Mouse (Mus musculus): Measurements from ENCODE around the gene Epn2. TPM values are rescaled to one million over a fixed set of nuclear protein-coding genes. Genes with fewer than 3 reads are reported as not detected.

Epn2 gene
- polyA plus RNA-seq, 1 experiment from 2014 or later = 22.1 TPM

DNA sequence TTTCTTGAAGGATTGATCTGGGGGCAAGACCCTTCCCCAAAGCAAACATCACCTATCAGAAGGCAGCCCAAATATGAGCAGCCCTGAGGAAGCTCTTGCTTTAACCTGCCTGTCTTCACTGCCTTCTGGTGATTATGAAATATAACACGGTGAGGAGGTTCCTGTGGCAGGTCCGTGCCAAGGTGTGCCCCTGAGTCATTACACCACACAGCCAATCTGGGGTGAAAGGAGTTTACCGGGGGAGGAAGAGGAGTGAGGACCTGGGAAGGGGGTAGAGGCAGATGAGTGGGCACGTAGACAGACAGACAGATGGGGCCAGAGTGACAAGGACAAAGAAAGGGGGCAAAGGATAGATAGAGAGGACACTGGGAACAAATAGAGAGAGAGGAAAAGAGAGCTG, 105.9 kb downstream of the Epn2 start:
- no peak overlapping the region for H3K4me2 ChIP-seq (ENCODE audit: low read length)
- no peak for ATAC-seq (replicated peaks; ENCODE audit: low FRiP score, low read depth)
- WGBS = 39% methylated on average over 4 of the region's 4 CpGs

DNA sequence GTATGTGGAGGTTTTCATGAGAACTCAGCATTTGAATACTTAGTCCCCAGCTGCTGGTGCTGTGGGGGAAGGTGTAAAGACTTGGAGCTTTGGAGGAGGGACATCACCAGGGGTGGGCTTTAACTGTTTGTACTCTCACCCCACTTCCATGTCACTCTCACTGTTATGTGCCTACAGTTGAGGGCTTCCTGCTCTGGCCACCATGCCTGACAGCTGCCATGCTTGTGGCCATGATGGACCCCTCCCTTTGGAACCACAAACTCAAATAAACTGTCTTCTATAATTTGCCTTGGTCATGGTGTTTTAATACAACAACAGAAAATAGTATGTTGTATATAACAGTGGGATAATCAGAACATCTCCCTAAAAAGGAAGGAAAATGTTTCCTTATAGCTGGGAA, 108.6 kb downstream of the Epn2 start:
- TF ChIP-seq CTCF (IDR thresholded peaks at IDR 0.05; ENCODE audit: low read depth) = no peak
- H3K9me3 ChIP-seq (replicated peaks; ENCODE audit: low read length) = no peaks in the 10 kb centered on the region
- H3K4me1 ChIP-seq (replicated peaks; ENCODE audit: insufficient read depth, low read length) = no peaks in the 10 kb centered on the region
- no peak overlapping the region for H3K4me3 ChIP-seq (replicated peaks; ENCODE audit: low read depth, low read length)
- ATAC-seq (replicated peaks; ENCODE audit: low FRiP score, low read depth) (no peak), DNase-seq (ENCODE audit: low spot score) (no peak)
- no peak overlapping the region for H3K4me2 ChIP-seq (ENCODE audit: low read length)
- no peak overlapping the region for H3K9ac ChIP-seq (ENCODE audit: low read depth, low read length)
- H3K27me3 ChIP-seq (ENCODE audit: insufficient read depth, low read length) = no peaks in the 10 kb centered on the region
- no peak overlapping the region for H3K27ac ChIP-seq
- no peaks in the 10 kb centered on the region for H3K36me3 ChIP-seq (ENCODE audit: insufficient read depth, low read length)

More for the DNA sequence above, 105.9 kb downstream of the Epn2 start:
- H3K36me3 ChIP-seq (ENCODE audit: insufficient read depth, low read length) = no peaks in the 10 kb centered on the region
- H3K9ac ChIP-seq (ENCODE audit: low read depth, low read length) = no peak overlapping the region
- no peak overlapping the region for H3K27ac ChIP-seq
- no peak for DNase-seq (ENCODE audit: low spot score)
- no peak overlapping the region for H3K4me3 ChIP-seq (replicated peaks; ENCODE audit: low read depth, low read length)
- no peaks in the 10 kb centered on the region for H3K9me3 ChIP-seq (replicated peaks; ENCODE audit: low read length)
- H3K4me1 ChIP-seq (replicated peaks; ENCODE audit: insufficient read depth, low read length) = no peaks in the 10 kb centered on the region; the same call in 1 of the 2 replicates
- H3K27me3 ChIP-seq (ENCODE audit: insufficient read depth, low read length) = no peaks in the 10 kb centered on the region
- TF ChIP-seq CTCF (IDR thresholded peaks at IDR 0.05; ENCODE audit: low read depth) = no peak

DNA sequence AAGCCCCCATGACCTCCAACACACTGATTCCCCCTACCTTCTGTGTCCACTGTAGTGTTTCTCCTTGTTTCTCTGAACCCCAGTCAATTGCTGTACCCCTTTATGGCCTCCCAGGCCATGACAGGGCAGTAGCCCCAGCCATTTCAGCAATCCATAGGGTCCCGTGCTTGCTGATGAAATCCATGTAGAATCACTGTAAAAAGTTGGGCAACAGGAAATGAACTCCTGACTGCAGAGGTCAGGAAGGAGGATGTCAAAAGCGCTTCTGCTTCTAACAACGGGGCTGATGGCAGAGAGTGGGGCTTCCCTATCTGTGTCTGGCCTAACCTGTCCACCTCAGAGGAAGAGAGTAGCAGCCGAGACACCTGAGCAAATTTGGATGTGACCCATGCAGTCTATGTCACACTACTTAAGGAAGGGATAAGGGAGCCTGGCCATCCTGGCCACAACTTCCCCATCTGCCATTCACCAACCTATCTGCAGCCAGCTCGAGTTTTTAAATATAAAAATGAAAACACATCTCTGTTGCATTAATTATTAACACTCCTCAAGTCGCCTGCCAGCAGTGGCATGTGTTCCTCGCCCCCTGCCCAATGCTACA, 110.1 kb downstream of the Epn2 start:
- no peak overlapping the region for H3K9ac ChIP-seq (ENCODE audit: low read depth, low read length)
- H3K4me2 ChIP-seq (ENCODE audit: low read length) = no peak overlapping the region
- no peak overlapping the region for H3K4me3 ChIP-seq (replicated peaks; ENCODE audit: low read depth, low read length)
- no peak for DNase-seq (ENCODE audit: low spot score)
- H3K4me1 ChIP-seq (replicated peaks; ENCODE audit: insufficient read depth, low read length) = no peaks in the 10 kb centered on the region
- TF ChIP-seq CTCF (IDR thresholded peaks at IDR 0.05; ENCODE audit: low read depth) = no peak
- WGBS = 58% methylated on average over 7 of the region's 7 CpGs
- no peak for ATAC-seq (replicated peaks; ENCODE audit: low FRiP score, low read depth)
- no peaks in the 10 kb centered on the region for H3K27me3 ChIP-seq (ENCODE audit: insufficient read depth, low read length)
- H3K27ac ChIP-seq = no peak overlapping the region
- H3K36me3 ChIP-seq (ENCODE audit: insufficient read depth, low read length) = no peaks in the 10 kb centered on the region
- no peaks in the 10 kb centered on the region for H3K9me3 ChIP-seq (replicated peaks; ENCODE audit: low read length)

DNA sequence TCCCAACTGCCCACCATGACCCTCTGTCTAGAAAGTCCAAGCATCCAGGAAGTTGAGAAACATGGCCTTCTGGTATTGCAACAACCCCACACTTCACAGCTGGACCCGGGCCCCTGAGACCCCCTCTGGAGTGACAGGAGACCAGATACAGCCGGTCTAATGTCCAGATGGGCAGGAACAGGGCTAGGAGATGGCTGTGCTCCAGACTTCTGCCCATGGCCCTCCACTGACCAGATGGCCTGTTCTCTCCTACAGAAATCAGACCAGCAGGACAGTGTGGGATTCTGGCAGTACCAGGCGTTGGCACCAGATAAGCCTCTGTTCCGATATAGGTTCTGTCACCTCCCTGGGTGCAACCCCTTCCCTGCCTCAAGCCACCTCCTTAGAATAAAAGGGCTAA, 111.0 kb downstream of the Epn2 start:
- TF ChIP-seq CTCF (IDR thresholded peaks at IDR 0.05; ENCODE audit: low read depth) = no peak
- Histone ChIP-seq H3K27me3 (ENCODE audit: insufficient read depth, low read length) (no peaks in the 10 kb centered on the region), H3K36me3 (ENCODE audit: insufficient read depth, low read length) (no peaks in the 10 kb centered on the region), H3K4me1 (replicated peaks; ENCODE audit: insufficient read depth, low read length) (no peaks in the 10 kb centered on the region), H3K9me3 (replicated peaks; ENCODE audit: low read length) (no peaks in the 10 kb centered on the region), H3K4me3 (replicated peaks; ENCODE audit: low read depth, low read length) (no peak overlapping the region), H3K9ac (ENCODE audit: low read depth, low read length) (no peak overlapping the region), H3K27ac (no peak overlapping the region), H3K4me2 (ENCODE audit: low read length) (no peak overlapping the region)
- no peak for DNase-seq (ENCODE audit: low spot score)
- WGBS = 85% methylated on average over 4 of the region's 4 CpGs
- ATAC-seq (replicated peaks; ENCODE audit: low FRiP score, low read depth) = no peak

Other genes starting within 250 kb of the Epn2 start
- gene Slc47a2, start 236.8 kb downstream of the Epn2 start, polyA plus RNA-seq (2015; fragmentation: Nextera tagmentation; extraction: Ambion mirVana) = 0.17 and 0.22 TPM in 2 replicates
- 45.7 and 51.5 TPM in 2 replicates for gene Slc47a1, start 201.3 kb downstream of the Epn2 start, polyA plus RNA-seq (2015; fragmentation: Nextera tagmentation; extraction: Ambion mirVana)
- gene Rnf112, start 125.6 kb downstream of the Epn2 start, polyA plus RNA-seq (2015; fragmentation: Nextera tagmentation; extraction: Ambion mirVana) = 0.05 and 0.13 TPM in 2 replicates
- gene Mfap4, start 94.3 kb downstream of the Epn2 start, polyA plus RNA-seq (2015; fragmentation: Nextera tagmentation; extraction: Ambion mirVana) = 100 and 114 TPM in 2 replicates
- gene Mapk7, start 85.3 kb downstream of the Epn2 start, polyA plus RNA-seq (2015; fragmentation: Nextera tagmentation; extraction: Ambion mirVana) = 30.9 and 36.3 TPM in 2 replicates
- gene B9d1, start 74.5 kb downstream of the Epn2 start, polyA plus RNA-seq (2015; fragmentation: Nextera tagmentation; extraction: Ambion mirVana) = 32.9 and 33.8 TPM in 2 replicates
- 8.2 and 9.1 TPM in 2 replicates for gene Grap, start 73.6 kb upstream of the Epn2 start, polyA plus RNA-seq (2015; fragmentation: Nextera tagmentation; extraction: Ambion mirVana)
- gene Fam83g, start 104.4 kb upstream of the Epn2 start, polyA plus RNA-seq (2015; fragmentation: Nextera tagmentation; extraction: Ambion mirVana) = 2.7 and 2.9 TPM in 2 replicates
- 19.6 and 21.2 TPM in 2 replicates for gene Slc5a10, start 141.1 kb upstream of the Epn2 start, polyA plus RNA-seq (2015; fragmentation: Nextera tagmentation; extraction: Ambion mirVana)
- 27.8 and 28.2 TPM in 2 replicates for gene Prpsap2, start 182.4 kb upstream of the Epn2 start, polyA plus RNA-seq (2015; fragmentation: Nextera tagmentation; extraction: Ambion mirVana)